In genomic region chr2:156717320-156718281, GRCm38 (mm10) we compare ENCODE assay signal across 8 mouse cellular contexts. TPM values are rescaled to one million over a fixed set of nuclear protein-coding genes. Genes with fewer than 3 reads are reported as not detected.
DNase-seq lines count a peak whose midpoint lies in the region; ATAC-seq and TF ChIP-seq lines count a peak whose summit lies in the region.

No protein-coding gene starts in this region.

- no peak overlapping the region for H3K4me3 ChIP-seq in forebrain, embryonic 11.5 days (ENCODE audit: low read depth, low read length)
- no peak overlapping the region for H3K4me3 ChIP-seq in hindbrain, embryonic 14.5 days (replicated peaks; ENCODE audit: low read length)
- H3K4me3 ChIP-seq in midbrain, embryonic 11.5 days (ENCODE audit: low read depth, low read length): no peak overlapping the region
- peak overlapping the region; percentile 6; the same call in 1 of the 2 replicates for H3K4me3 ChIP-seq in stomach, postnatal 0 days (ENCODE audit: low read depth, low read length)

- intact Hi-C loops in left cerebral cortex, postnatal 25 days (cut with DNase I): loop anchor here (1.0 to 5.0 kb wide), 3 partner anchors 50 to 239 kb away; no protein-coding TSS in a partner anchor

- no peaks in the 10 kb centered on the region for H3K27me3 ChIP-seq in forebrain, embryonic 11.5 days (ENCODE audit: control insufficient read depth, insufficient read depth, low read length)
- no peaks in the 10 kb centered on the region for H3K27me3 ChIP-seq in hindbrain, embryonic 14.5 days (ENCODE audit: control insufficient read depth, insufficient read depth, low read length)
- H3K27me3 ChIP-seq in midbrain, embryonic 11.5 days (ENCODE audit: control insufficient read depth, insufficient read depth, low read length): no peaks in the 10 kb centered on the region
- H3K27me3 ChIP-seq in stomach, postnatal 0 days (ENCODE audit: control insufficient read depth, insufficient read depth, low read length): no peaks in the 10 kb centered on the region

- no peaks in the 10 kb centered on the region for H3K9me3 ChIP-seq in forebrain, embryonic 11.5 days (ENCODE audit: control insufficient read depth, low read length)
- H3K9me3 ChIP-seq in hindbrain, embryonic 14.5 days (ENCODE audit: control insufficient read depth, low read length): no peaks in the 10 kb centered on the region
- no peaks in the 10 kb centered on the region for H3K9me3 ChIP-seq in midbrain, embryonic 11.5 days (ENCODE audit: control insufficient read depth, low read length)
- no peaks in the 10 kb centered on the region for H3K9me3 ChIP-seq in stomach, postnatal 0 days (ENCODE audit: control insufficient read depth, low read length)

- no peak overlapping the region for H3K27ac ChIP-seq in forebrain, embryonic 11.5 days (ENCODE audit: low read depth, low read length)
- H3K27ac ChIP-seq in hindbrain, embryonic 14.5 days: peak overlapping the region; percentile 27
- H3K27ac ChIP-seq in midbrain, embryonic 11.5 days (ENCODE audit: low read depth, low read length): no peak overlapping the region
- H3K27ac ChIP-seq in stomach, postnatal 0 days (replicated peaks): peak overlapping the region; percentile 79

- H3K9ac ChIP-seq in forebrain, embryonic 11.5 days (ENCODE audit: low read length): peak overlapping the region; percentile 41
- peak overlapping the region; percentile 37; the same call in 1 of the 2 replicates for H3K9ac ChIP-seq in hindbrain, embryonic 14.5 days
- no peak overlapping the region for H3K9ac ChIP-seq in midbrain, embryonic 11.5 days (ENCODE audit: low read length)
- H3K9ac ChIP-seq in stomach, postnatal 0 days (ENCODE audit: low read length): peak overlapping the region; percentile 43; the same call in 1 of the 2 replicates

- no peak for ATAC-seq in forebrain, embryonic 11.5 days (replicated peaks; ENCODE audit: low FRiP score)
- ATAC-seq in hindbrain, embryonic 14.5 days (ENCODE audit: low FRiP score): no peak
- no peak for ATAC-seq in midbrain, embryonic 11.5 days (ENCODE audit: low FRiP score)
- ATAC-seq in stomach, postnatal 0 days (ENCODE audit: low FRiP score, low TSS enrichment): no peak

- no peak for TF ChIP-seq EP300 in stomach, postnatal 0 days (optimal IDR thresholded peaks at IDR 0.05)

- TF ChIP-seq CTCF in stomach, postnatal 0 days (IDR thresholded peaks at IDR 0.05; ENCODE audit: low read depth): no peak

- no peaks in the 10 kb centered on the region for H3K36me3 ChIP-seq in forebrain, embryonic 11.5 days (ENCODE audit: control insufficient read depth, insufficient read depth, low read length)
- 0 out of 2 replicates have a peak, but pooled peaks cover 4% of the 10 kb centered on the region for H3K36me3 ChIP-seq in hindbrain, embryonic 14.5 days (replicated peaks; ENCODE audit: control insufficient read depth, insufficient read depth)
- no peaks in the 10 kb centered on the region for H3K36me3 ChIP-seq in midbrain, embryonic 11.5 days (ENCODE audit: control insufficient read depth, insufficient read depth, low read length)
- no peaks in the 10 kb centered on the region for H3K36me3 ChIP-seq in stomach, postnatal 0 days (ENCODE audit: control insufficient read depth, insufficient read depth, low read length)

- H3K4me1 ChIP-seq in forebrain, embryonic 11.5 days (replicated peaks; ENCODE audit: control insufficient read depth, insufficient read depth, low read length): peaks cover 9% of the 10 kb centered on the region; the same call in 1 of the 2 replicates
- H3K4me1 ChIP-seq in hindbrain, embryonic 14.5 days (replicated peaks; ENCODE audit: control insufficient read depth, insufficient read depth, low read length): peaks cover 25% of the 10 kb centered on the region
- peaks cover 21% of the 10 kb centered on the region for H3K4me1 ChIP-seq in midbrain, embryonic 11.5 days (ENCODE audit: control insufficient read depth, insufficient read depth, low read length)
- peaks cover 9% of the 10 kb centered on the region for H3K4me1 ChIP-seq in stomach, postnatal 0 days (replicated peaks; ENCODE audit: control insufficient read depth, insufficient read depth)

- peak; percentile 70 to 76 for DNase-seq in layer of hippocampus, adult 18-20 months (ENCODE audit: low spot score in 2 of 2)
- DNase-seq in layer of hippocampus, adult 9-10 months (ENCODE audit: low spot score): no peak
- DNase-seq in forebrain, embryonic 11.5 days (ENCODE audit: low spot score): peak; percentile 71
- no peak for DNase-seq in hindbrain, embryonic 14.5 days (ENCODE audit: low spot score)
- DNase-seq in left cerebral cortex, postnatal 25 days (ENCODE audit: low spot score in 2 of 2): peak; percentile 76 to 94
- no peak for DNase-seq in midbrain, embryonic 11.5 days (ENCODE audit: low spot score, missing footprints)
- DNase-seq in stomach, postnatal 0 days (ENCODE audit: low spot score): peak; percentile 60
- no peak for DNase-seq in urinary bladder, adult 2 months (ENCODE audit: low spot score)

- 21% methylated on average over 17 of the region's 17 CpGs for WGBS in forebrain, embryonic 11.5 days
- WGBS in hindbrain, embryonic 14.5 days: 25% methylated on average over 17 of the region's 17 CpGs
- 26% methylated on average over 17 of the region's 17 CpGs for WGBS in midbrain, embryonic 11.5 days
- WGBS in stomach, postnatal 0 days: 11% methylated on average over 17 of the region's 17 CpGs

- peak overlapping the region; percentile 31; the same call in 1 of the 2 replicates for H3K4me2 ChIP-seq in forebrain, embryonic 11.5 days (ENCODE audit: low read depth, low read length, severe bottlenecking)
- peak overlapping the region; percentile 24 for H3K4me2 ChIP-seq in hindbrain, embryonic 14.5 days (replicated peaks)
- H3K4me2 ChIP-seq in midbrain, embryonic 11.5 days: 0 out of 2 replicates have a peak overlapping the region, but pooled peaks have one; percentile 2
- peak overlapping the region; percentile 42 for H3K4me2 ChIP-seq in stomach, postnatal 0 days (replicated peaks; ENCODE audit: low read depth)

RNA-seq across cellular contexts. Expression of gene Myl9, which starts 57.6 kb away (rescaled TPM):
- total RNA-seq in layer of hippocampus, adult 18-20 months (2021): 10 to 100 TPM in 1 of 2 experiments, 1 to 10 TPM in 1; 8.7 to 12.2 TPM
- 105 and 121 TPM in 2 replicates for polyA plus RNA-seq in forebrain, embryonic 11.5 days (2014; fragmentation: Nextera tagmentation; extraction: Ambion mirVana)
- 41.4 and 47.1 TPM in 2 replicates for polyA plus RNA-seq in hindbrain, embryonic 14.5 days (2014; fragmentation: Nextera tagmentation; extraction: Ambion mirVana)
- 10 to 100 TPM; 14.7 to 16.1 TPM for total RNA-seq in left cerebral cortex, postnatal 25 days (2021)
- 112 and 118 TPM in 2 replicates for polyA plus RNA-seq in midbrain, embryonic 11.5 days (2014; fragmentation: Nextera tagmentation; extraction: Ambion mirVana)
- 2,268 and 2,333 TPM in 2 replicates for polyA plus RNA-seq in stomach, postnatal 0 days (2015; fragmentation: Nextera tagmentation; extraction: Ambion mirVana)
- polyA plus RNA-seq in urinary bladder, adult 2 months (2012; rRNA removed): 4,146 and 6,672 TPM in 2 replicates

Comparison
In these comparisons a context has a peak if more than half of its experiments do, and no peak if none do; other contexts are left out.
1. DNase-seq: peak in layer of hippocampus, adult 18-20 months (2 of 2), forebrain, embryonic 11.5 days (single experiment), left cerebral cortex, postnatal 25 days (2 of 2) and stomach, postnatal 0 days (single experiment); none in layer of hippocampus, adult 9-10 months (single experiment), hindbrain, embryonic 14.5 days (single experiment), midbrain, embryonic 11.5 days (single experiment) and urinary bladder, adult 2 months (single experiment).
2. H3K27ac ChIP-seq: peak in hindbrain, embryonic 14.5 days (single experiment) and stomach, postnatal 0 days (single experiment); none in forebrain, embryonic 11.5 days (single experiment) and midbrain, embryonic 11.5 days (single experiment).
3. RNA of gene Myl9, which starts 57.6 kb away (polyA plus RNA-seq): 4,146 to 6,672 TPM in urinary bladder, adult 2 months and 2,268 to 2,333 TPM in stomach, postnatal 0 days; 112 to 118 TPM in midbrain, embryonic 11.5 days, 105 to 121 TPM in forebrain, embryonic 11.5 days and 41.4 to 47.1 TPM in hindbrain, embryonic 14.5 days; every median in the first group is over 10 times any median in the second.
4. Peak in every context shown above with its lines, with median percentiles within 50 percentile points of each other: H3K4me2 ChIP-seq.